Mouse (Mus musculus) liver, postnatal 0 days (tissue): Measurements from ENCODE around the gene Ube2d1. TPM values are rescaled to one million over a fixed set of nuclear protein-coding genes. Genes with fewer than 3 reads are reported as not detected.

Source experiments
- ATAC-seq: fragments of 200-750 bp; cut with Nextera tagmentation; 2 replicates; pipeline ENCODE4 v1.8.0; 2017; ENCODE audit warnings: mild to moderate bottlenecking, moderate library complexity
- DNase-seq: peaks from one replicate; pipeline ENCODE4 v3.0.0-alpha.2; 2016
- H3K27ac ChIP-seq: fragments of 300-500 bp; sonication (generic); 2 replicates; pipeline ENCODE4 v1.5.1; 2014; ENCODE audit warnings: antibody characterized with exemption, moderate library complexity, mild to moderate bottlenecking, low read depth
- H3K27me3 ChIP-seq: fragments of 300-500 bp; sonication (generic); 2 replicates; pipeline ENCODE4 v1.6.1; 2014; ENCODE audit warnings: low read length, control low read depth, mixed read lengths; ENCODE audit not compliant: insufficient read depth
- H3K36me3 ChIP-seq: fragments of 300-500 bp; sonication (generic); replicated peaks from 2 replicates; pipeline ENCODE4 v1.6.1; 2014; ENCODE audit warnings: mild to moderate bottlenecking, control low read depth, low read length, moderate library complexity, mixed read lengths; ENCODE audit not compliant: insufficient read depth
- H3K4me1 ChIP-seq: fragments of 300-500 bp; sonication (generic); 2 replicates; pipeline ENCODE4 v1.6.1; 2014; ENCODE audit warnings: antibody characterized with exemption, mild to moderate bottlenecking, control low read depth; ENCODE audit not compliant: insufficient read depth
- H3K4me2 ChIP-seq: fragments of 300-500 bp; sonication (generic); 2 replicates; pipeline ENCODE4 v1.6.1; 2014; ENCODE audit warnings: low read depth, mild to moderate bottlenecking, low read length, moderate library complexity, mixed read lengths
- H3K4me3 ChIP-seq: fragments of 300-500 bp; sonication (generic); 2 replicates; pipeline ENCODE4 v1.5.1; 2014; ENCODE audit warnings: low read depth, low read length
- H3K9ac ChIP-seq: fragments of 300-500 bp; sonication (generic); replicated peaks from 2 replicates; pipeline ENCODE4 v1.6.1; 2014; ENCODE audit warnings: mild to moderate bottlenecking, moderate library complexity
- H3K9me3 ChIP-seq: fragments of 300-500 bp; sonication (generic); 2 replicates; pipeline ENCODE4 v1.6.1; 2016; ENCODE audit warnings: mild to moderate bottlenecking, control low read depth, low read length, mixed read lengths
- CTCF ChIP-seq: sonication (generic); IDR thresholded peaks from 2 replicates; pipeline ENCODE4 v1.5.1; 2016; ENCODE audit warnings: antibody characterized with exemption, low read depth
- EP300 ChIP-seq: IDR thresholded peaks from 2 replicates; pipeline ENCODE4 v1.6.1; 2016; ENCODE audit warnings: antibody characterized with exemption, low read depth, mild to moderate bottlenecking
- whole genome bisulfite sequencing: fragments of 180-500 bp; shearing (Covaris S2); extraction: QIAGEN DNeasy Blood & Tissue Kit; methylation state at CpG from one replicate; pipeline ENCODE4 v1.1.7; 2014; ENCODE audit not compliant: insufficient replicate concordance; 5-methylcytosine and 5-hydroxymethylcytosine counted together
- polyA plus RNA-seq: library from polyadenylated mRNA; unstranded; fragments of >200 nt; fragmentation: Nextera tagmentation; extraction: Ambion mirVana; gene quantifications from 2 replicates; pipeline ENCODE4 v1.2.1, GENCODE M21; 2015

Gene Ube2d1
- polyA plus RNA-seq, 1 experiment from 2014 or later = 6.9 TPM

GRCm38 (mm10) chr10:71234071-71234470 lies 51.0 kb downstream of the Ube2d1 start:
- TF ChIP-seq CTCF (no peak), EP300 (no peak)
- Histone ChIP-seq H3K36me3 (peaks cover 32% of the 10 kb centered on the region), H3K9ac (no peak overlapping the region), H3K27me3 (no peaks in the 10 kb centered on the region), H3K4me1 (peaks cover 13% of the 10 kb centered on the region), H3K4me3 (no peak overlapping the region), H3K27ac (no peak overlapping the region), H3K9me3 (no peaks in the 10 kb centered on the region), H3K4me2 (no peak overlapping the region)
- DNase-seq (peak; percentile 37), ATAC-seq (peak; percentile 40)
- WGBS = 76% methylated on average over 8 of the region's 8 CpGs

GRCm38 (mm10) chr10:71225894-71226293 lies 59.2 kb downstream of the Ube2d1 start:
- Histone ChIP-seq H3K4me1 (no peaks in the 10 kb centered on the region), H3K9ac (no peak overlapping the region), H3K36me3 (peaks cover 39% of the 10 kb centered on the region), H3K4me3 (no peak overlapping the region), H3K27ac (no peak overlapping the region), H3K4me2 (no peak overlapping the region), H3K27me3 (no peaks in the 10 kb centered on the region), H3K9me3 (no peaks in the 10 kb centered on the region)
- 35% methylated on average over 7 of the region's 7 CpGs for WGBS
- ATAC-seq (no peak), DNase-seq (peak; percentile 83)
- TF ChIP-seq EP300 (no peak), CTCF (peak; percentile 88)

- H3K27me3 ChIP-seq = no peaks in the 10 kb centered on the region
- no peak overlapping the region for H3K27ac ChIP-seq
- no peak for ATAC-seq
- TF ChIP-seq CTCF = no peak
- no peak for TF ChIP-seq EP300
- WGBS = 87% methylated on average over 5 of the region's 5 CpGs
- DNase-seq = no peak
- H3K4me2 ChIP-seq = no peak overlapping the region
- H3K4me1 ChIP-seq = no peaks in the 10 kb centered on the region
- H3K4me3 ChIP-seq = no peak overlapping the region
- H3K36me3 ChIP-seq = peaks cover 19% of the 10 kb centered on the region
- no peak overlapping the region for H3K9ac ChIP-seq
- H3K9me3 ChIP-seq = no peaks in the 10 kb centered on the region
These were observed 62.0 kb downstream of the Ube2d1 start for GRCm38 (mm10) chr10:71223101-71223500.

GRCm38 (mm10) chr10:71222639-71223038 lies 62.4 kb downstream of the Ube2d1 start:
- Histone ChIP-seq H3K4me1 (no peaks in the 10 kb centered on the region), H3K4me3 (no peak overlapping the region), H3K9me3 (no peaks in the 10 kb centered on the region), H3K4me2 (no peak overlapping the region), H3K9ac (no peak overlapping the region), H3K27me3 (no peaks in the 10 kb centered on the region), H3K27ac (no peak overlapping the region), H3K36me3 (peaks cover 17% of the 10 kb centered on the region)
- no peak for DNase-seq
- TF ChIP-seq EP300 (no peak), CTCF (no peak)
- 83% methylated on average over 2 of the region's 2 CpGs for WGBS
- ATAC-seq = no peak

GRCm38 (mm10) chr10:71218228-71218892 lies 66.7 kb downstream of the Ube2d1 start:
- Histone ChIP-seq H3K4me1 (no peaks in the 10 kb centered on the region), H3K4me3 (no peak overlapping the region), H3K36me3 (0 out of 2 replicates have a peak, but pooled peaks cover 2% of the 10 kb centered on the region), H3K27ac (no peak overlapping the region), H3K27me3 (no peaks in the 10 kb centered on the region), H3K9ac (no peak overlapping the region), H3K9me3 (no peaks in the 10 kb centered on the region), H3K4me2 (no peak overlapping the region)
- DNase-seq (peak; percentile 79), ATAC-seq (peak; percentile 62)
- 21% methylated on average over 8 of the region's 8 CpGs for WGBS
- TF ChIP-seq EP300 (no peak), CTCF (peak; percentile 84)

GRCm38 (mm10) chr10:71215996-71216395 lies 69.1 kb downstream of the Ube2d1 start:
- no peaks in the 10 kb centered on the region for H3K9me3 ChIP-seq
- H3K4me1 ChIP-seq = no peaks in the 10 kb centered on the region
- 68% methylated on average over 9 of the region's 9 CpGs for WGBS
- TF ChIP-seq CTCF = no peak
- no peak for TF ChIP-seq EP300
- no peak overlapping the region for H3K4me2 ChIP-seq
- DNase-seq (no peak), ATAC-seq (no peak)
- no peak overlapping the region for H3K27ac ChIP-seq
- no peaks in the 10 kb centered on the region for H3K27me3 ChIP-seq
- no peak overlapping the region for H3K9ac ChIP-seq
- H3K4me3 ChIP-seq = no peak overlapping the region
- no peaks in the 10 kb centered on the region for H3K36me3 ChIP-seq

Other genes starting within 250 kb of the Ube2d1 start
- 2.9 and 3.0 TPM in 2 replicates for gene Bicc1, start 125.6 kb downstream of the Ube2d1 start, polyA plus RNA-seq
- 33.4 and 36.9 TPM in 2 replicates for gene Tfam, start 47.0 kb downstream of the Ube2d1 start, polyA plus RNA-seq
- 261 and 297 TPM in 2 replicates for gene Cisd1, start 59.7 kb upstream of the Ube2d1 start, polyA plus RNA-seq
- 9.4 and 10.9 TPM in 2 replicates for gene Ipmk, start 62.5 kb upstream of the Ube2d1 start, polyA plus RNA-seq